Mouse (Mus musculus) liver, postnatal 0 days (tissue): ENCODE measurements at regions not wholly inside any gene's neighbourhood (a gene's known extent, or its start where the extent isn't known, plus 50 kb on each side); places are given as distances from the start of the nearest gene placed in this dataset.

Source experiments
- CTCF ChIP-seq: sonication (generic); IDR thresholded peaks from 2 replicates; pipeline ENCODE4 v1.5.1; 2016; ENCODE audit warnings: antibody characterized with exemption, low read depth
- EP300 ChIP-seq: IDR thresholded peaks from 2 replicates; pipeline ENCODE4 v1.6.1; 2016; ENCODE audit warnings: antibody characterized with exemption, low read depth, mild to moderate bottlenecking

- TF ChIP-seq EP300 (no peak), CTCF (no peak)
Observed at GRCm38 (mm10) chr6:35940071-35940470, 400.4 kb upstream of the Mtpn start.
